ENCODE assay signal across 8 mouse cellular contexts in the genomic region with DNA sequence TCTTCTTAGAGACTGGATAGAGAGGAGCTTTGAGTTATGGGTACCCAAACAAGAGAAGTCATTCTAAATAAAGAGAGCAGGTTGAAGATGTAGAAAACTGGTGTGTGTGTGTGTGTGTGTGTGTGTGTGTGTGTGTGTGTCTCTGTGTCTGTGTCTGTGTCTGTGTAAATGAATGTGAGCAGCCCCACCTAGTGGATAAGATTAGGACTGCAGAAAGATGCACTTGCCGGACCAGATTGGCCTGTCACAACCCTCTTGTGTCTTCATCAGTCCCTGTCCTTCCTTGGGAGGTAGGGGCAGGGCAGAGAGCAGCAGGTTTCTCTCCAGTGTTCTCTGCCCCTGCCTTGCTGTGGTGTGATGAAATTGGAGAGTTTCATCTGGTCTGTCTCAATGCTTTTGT. TPM values are rescaled to one million over a fixed set of nuclear protein-coding genes. Genes with fewer than 3 reads are reported as not detected.
DNase-seq lines count a peak whose midpoint lies in the region; ATAC-seq and TF ChIP-seq lines count a peak whose summit lies in the region.

No protein-coding gene starts in this region.

- 23% methylated on average over 1 of the region's 1 CpGs for WGBS in midbrain, embryonic 10.5 days
- WGBS in midbrain, embryonic 13.5 days, result 0% methylated on average over 1 of the region's 1 CpGs

- H3K9ac ChIP-seq in midbrain, embryonic 13.5 days (replicated peaks), result no peak overlapping the region

- no peak overlapping the region for H3K4me3 ChIP-seq in midbrain, embryonic 10.5 days
- H3K4me3 ChIP-seq in midbrain, embryonic 13.5 days (replicated peaks), result no peak overlapping the region
- no peak overlapping the region for H3K4me3 ChIP-seq in cortical plate, adult 2 months (ENCODE audit: insufficient read depth, low read length)

- TF ChIP-seq POLR2A in cortical plate, adult 2 months (IDR thresholded peaks at IDR 0.05; ENCODE audit: extremely low read depth, insufficient read depth, low read length), result no peak

- no peaks in the 10 kb centered on the region for H3K9me3 ChIP-seq in midbrain, embryonic 10.5 days (replicated peaks)
- no peaks in the 10 kb centered on the region for H3K9me3 ChIP-seq in midbrain, embryonic 13.5 days

- peak; percentile 51 for DNase-seq in adrenal gland, postnatal 14 days
- DNase-seq in adrenal gland, postnatal 4 days (ENCODE audit: low spot score in 2 of 2), result no peak
- peak; percentile 54 for DNase-seq in midbrain, embryonic 10.5 days (ENCODE audit: low spot score)
- DNase-seq in layer of hippocampus, adult 9-11 months, result peak; percentile 41
- peak; percentile 21 for DNase-seq in skeletal muscle tissue, adult 2 months (ENCODE audit: low read depth, low spot score)
- no peak for DNase-seq in urinary bladder, postnatal 4 days (ENCODE audit: low spot score in 2 of 2)

- ATAC-seq in midbrain, embryonic 13.5 days, result no peak

- H3K27ac ChIP-seq in midbrain, embryonic 10.5 days (replicated peaks), result no peak overlapping the region
- H3K27ac ChIP-seq in midbrain, embryonic 13.5 days, result no peak overlapping the region
- H3K27ac ChIP-seq in cortical plate, adult 2 months (ENCODE audit: insufficient read depth, low read length), result no peak overlapping the region

- no peaks in the 10 kb centered on the region for H3K4me1 ChIP-seq in midbrain, embryonic 10.5 days
- no peaks in the 10 kb centered on the region for H3K4me1 ChIP-seq in midbrain, embryonic 13.5 days (replicated peaks)
- H3K4me1 ChIP-seq in cortical plate, adult 2 months (ENCODE audit: control insufficient read depth, insufficient read depth, low read length), result no peaks in the 10 kb centered on the region

- TF ChIP-seq CTCF in cortical plate, adult 2 months (IDR thresholded peaks at IDR 0.05; ENCODE audit: extremely low read depth, insufficient read depth, low read length), result peak; percentile 63

- no peak overlapping the region for H3K4me2 ChIP-seq in midbrain, embryonic 13.5 days (replicated peaks)

- H3K36me3 ChIP-seq in midbrain, embryonic 10.5 days, result no peaks in the 10 kb centered on the region
- no peaks in the 10 kb centered on the region for H3K36me3 ChIP-seq in midbrain, embryonic 13.5 days

- 0 out of 2 replicates have a peak, but pooled peaks cover 17% of the 10 kb centered on the region for H3K27me3 ChIP-seq in midbrain, embryonic 10.5 days (ENCODE audit: low read depth, poor library complexity, severe bottlenecking)
- H3K27me3 ChIP-seq in midbrain, embryonic 13.5 days, result no peaks in the 10 kb centered on the region

RNA-seq across cellular contexts. Expression of gene Tnnt2, which starts 7.2 kb away (rescaled TPM):
- 1.3 and 2.6 TPM in 2 replicates for total RNA-seq in adrenal gland, postnatal 14 days (2021)
- 1 to 10 TPM; 2.4 to 4.2 TPM for total RNA-seq in adrenal gland, postnatal 4 days (2021)
- 0.70 and 0.74 TPM in 2 replicates for polyA plus RNA-seq in midbrain, embryonic 10.5 days (2016; fragmentation: Nextera tagmentation; extraction: Ambion mirVana)
- 0.26 and 0.55 TPM in 2 replicates for polyA plus RNA-seq in midbrain, embryonic 13.5 days (2015; fragmentation: Nextera tagmentation; extraction: Ambion mirVana)
- polyA plus RNA-seq in cortical plate, adult 2 months (2012; rRNA removed), result 15.4 and 16.2 TPM in 2 replicates

RNA-seq across cellular contexts. Expression of gene Lad1, which starts 10.5 kb away (rescaled TPM):
- 0.45 TPM in 1 of 2 replicates, not detected in the other for total RNA-seq in adrenal gland, postnatal 14 days (2021)
- total RNA-seq in adrenal gland, postnatal 4 days (2021), result 1 to 10 TPM in 1 of 2 experiments, under 1 TPM in 1; 0.25 to 5.5 TPM
- 0.15 and 0.59 TPM in 2 replicates for polyA plus RNA-seq in midbrain, embryonic 10.5 days (2016; fragmentation: Nextera tagmentation; extraction: Ambion mirVana)
- polyA plus RNA-seq in midbrain, embryonic 13.5 days (2015; fragmentation: Nextera tagmentation; extraction: Ambion mirVana), result 0.36 and 0.37 TPM in 2 replicates
- 2.9 and 3.0 TPM in 2 replicates for polyA plus RNA-seq in cortical plate, adult 2 months (2012; rRNA removed)

RNA-seq across cellular contexts. Expression of gene Tnni1, which starts 49.7 kb away (rescaled TPM):
- total RNA-seq in adrenal gland, postnatal 14 days (2021), result 0.34 TPM in 1 of 2 replicates, not detected in the other
- total RNA-seq in adrenal gland, postnatal 4 days (2021), result 10 to 100 TPM in 1 of 2 experiments, 1 to 10 TPM in 1; 4.4 to 13.1 TPM
- polyA plus RNA-seq in midbrain, embryonic 10.5 days (2016; fragmentation: Nextera tagmentation; extraction: Ambion mirVana), result 0.72 and 0.78 TPM in 2 replicates
- polyA plus RNA-seq in midbrain, embryonic 13.5 days (2015; fragmentation: Nextera tagmentation; extraction: Ambion mirVana), result 0.20 and 0.34 TPM in 2 replicates
- polyA plus RNA-seq in cortical plate, adult 2 months (2012; rRNA removed), result 17.4 and 18.8 TPM in 2 replicates

Comparison
In these comparisons a context has a peak if more than half of its experiments do, and no peak if none do; other contexts are left out.
1. DNase-seq: peak in adrenal gland, postnatal 14 days (single experiment), midbrain, embryonic 10.5 days (single experiment), layer of hippocampus, adult 9-11 months (single experiment) and skeletal muscle tissue, adult 2 months (single experiment); none in adrenal gland, postnatal 4 days (0 of 2) and urinary bladder, postnatal 4 days (0 of 2).
2. RNA of gene Tnni1, which starts 49.7 kb away (polyA plus RNA-seq): 17.4 to 18.8 TPM in cortical plate, adult 2 months; 0.72 to 0.78 TPM in midbrain, embryonic 10.5 days and 0.20 to 0.34 TPM in midbrain, embryonic 13.5 days; every median in the first group is over 10 times any median in the second.